Mouse (Mus musculus) heart, postnatal 0 days (tissue): ENCODE measurements at regions not wholly inside any gene's neighbourhood (a gene's known extent, or its start where the extent isn't known, plus 50 kb on each side); places are given as distances from the start of the nearest gene placed in this dataset.

Experiments
- CTCF ChIP-seq: IDR thresholded peaks from 2 replicates; pipeline ENCODE4 v1.5.1; 2016; ENCODE audit warnings: antibody characterized with exemption, control low read depth, low read depth
- EP300 ChIP-seq: IDR thresholded peaks from 2 replicates; pipeline ENCODE4 v1.6.1; 2016; ENCODE audit warnings: antibody characterized with exemption, low read depth

- no peak for TF ChIP-seq CTCF
- no peak for TF ChIP-seq EP300
Observed at GRCm38 (mm10) chr15:87994546-87994945, 450.4 kb downstream of the Fam19a5 start.
